8 mouse cellular contexts compared by ENCODE assay signal in the genomic region with DNA sequence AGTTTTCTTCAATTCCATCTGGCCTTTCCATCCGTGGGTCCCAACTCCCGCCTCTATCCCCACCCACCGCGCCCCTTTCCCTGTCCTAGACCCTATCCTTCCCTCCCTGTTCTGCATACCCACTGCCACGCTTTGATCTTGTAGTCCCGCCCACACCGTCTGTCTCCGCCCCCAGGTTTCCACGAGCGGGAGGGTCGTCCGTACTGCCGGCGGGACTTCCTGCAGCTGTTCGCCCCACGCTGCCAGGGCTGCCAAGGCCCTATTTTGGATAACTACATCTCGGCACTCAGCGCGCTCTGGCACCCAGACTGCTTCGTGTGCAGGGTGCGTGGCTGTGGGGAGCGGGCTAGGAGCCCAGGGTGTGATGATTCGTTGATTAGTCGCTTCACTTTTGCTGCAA. TPM values are rescaled to one million over a fixed set of nuclear protein-coding genes. Genes with fewer than 3 reads are reported as not detected.
DNase-seq lines count a peak whose midpoint lies in the region; ATAC-seq and TF ChIP-seq lines count a peak whose summit lies in the region.

No protein-coding gene starts in this region.

- no peak for TF ChIP-seq POLR2A in limb, embryonic 14.5 days (IDR thresholded peaks at IDR 0.05; ENCODE audit: borderline replicate concordance, extremely low read depth, insufficient read depth, insufficient read length)

- peaks cover 7% of the 10 kb centered on the region for H3K4me1 ChIP-seq in liver, embryonic 11.5 days (replicated peaks; ENCODE audit: control insufficient read depth, insufficient read depth, low read length)
- H3K4me1 ChIP-seq in embryonic facial prominence, embryonic 10.5 days: peaks cover 36% of the 10 kb centered on the region
- peaks cover 11% of the 10 kb centered on the region for H3K4me1 ChIP-seq in hindbrain, embryonic 16.5 days (ENCODE audit: control insufficient read depth, insufficient read depth, low read depth, low read length)
- H3K4me1 ChIP-seq in limb, embryonic 14.5 days (ENCODE audit: control insufficient read depth, insufficient read depth, low read length): peaks cover 17% of the 10 kb centered on the region
- peaks cover 15% of the 10 kb centered on the region for H3K4me1 ChIP-seq in neural tube, embryonic 13.5 days (replicated peaks)

- ATAC-seq in liver, embryonic 11.5 days (replicated peaks; ENCODE audit: low FRiP score): no peak
- ATAC-seq in hindbrain, embryonic 16.5 days: peak; percentile 51
- peak; percentile 34; the same call in 1 of the 2 replicates for ATAC-seq in limb, embryonic 14.5 days (ENCODE audit: low FRiP score, low read depth)
- ATAC-seq in neural tube, embryonic 13.5 days (ENCODE audit: low read depth): peak; percentile 57
- no peak for ATAC-seq in erythroid progenitor cell, adult 5-6 weeks (replicated peaks; ENCODE audit: low FRiP score, poor library complexity, severe bottlenecking)

- H3K36me3 ChIP-seq in liver, embryonic 11.5 days (ENCODE audit: control insufficient read depth, insufficient read depth, low read length): peaks cover 4% of the 10 kb centered on the region
- peaks cover 7% of the 10 kb centered on the region; the same call in 1 of the 2 replicates for H3K36me3 ChIP-seq in embryonic facial prominence, embryonic 10.5 days (replicated peaks)
- no peaks in the 10 kb centered on the region for H3K36me3 ChIP-seq in hindbrain, embryonic 16.5 days (ENCODE audit: control insufficient read depth, insufficient read depth, low read length)
- H3K36me3 ChIP-seq in limb, embryonic 14.5 days (ENCODE audit: control insufficient read depth, insufficient read depth, low read length): peaks cover 27% of the 10 kb centered on the region
- no peaks in the 10 kb centered on the region for H3K36me3 ChIP-seq in neural tube, embryonic 13.5 days

- WGBS in liver, embryonic 11.5 days: 24% methylated on average over 24 of the region's 24 CpGs
- WGBS in embryonic facial prominence, embryonic 10.5 days: 14% methylated on average over 24 of the region's 24 CpGs
- WGBS in hindbrain, embryonic 16.5 days: 12% methylated on average over 24 of the region's 24 CpGs
- 5% methylated on average over 24 of the region's 24 CpGs for WGBS in limb, embryonic 14.5 days
- WGBS in neural tube, embryonic 13.5 days: 7% methylated on average over 24 of the region's 24 CpGs

- no peak overlapping the region for H3K4me3 ChIP-seq in liver, embryonic 11.5 days (ENCODE audit: low read depth, low read length)
- H3K4me3 ChIP-seq in embryonic facial prominence, embryonic 10.5 days: peak overlapping the region; percentile 56
- peak overlapping the region; percentile 36 for H3K4me3 ChIP-seq in hindbrain, embryonic 16.5 days (ENCODE audit: low read length)
- H3K4me3 ChIP-seq in limb, embryonic 14.5 days (replicated peaks; ENCODE audit: low read length): peak overlapping the region; percentile 15; the same call in 1 of the 2 replicates
- peak overlapping the region; percentile 37 for H3K4me3 ChIP-seq in neural tube, embryonic 13.5 days

- peak overlapping the region; percentile 49 for H3K4me2 ChIP-seq in liver, embryonic 11.5 days
- peak overlapping the region; percentile 59 for H3K4me2 ChIP-seq in hindbrain, embryonic 16.5 days (ENCODE audit: low read length)
- peak overlapping the region; percentile 45 for H3K4me2 ChIP-seq in limb, embryonic 14.5 days (replicated peaks; ENCODE audit: low read depth, low read length, severe bottlenecking)
- peak overlapping the region; percentile 59 for H3K4me2 ChIP-seq in neural tube, embryonic 13.5 days

- H3K9ac ChIP-seq in liver, embryonic 11.5 days (ENCODE audit: low read depth, low read length): 0 out of 2 replicates have a peak overlapping the region, but pooled peaks have one; percentile 5
- H3K9ac ChIP-seq in hindbrain, embryonic 16.5 days (ENCODE audit: low read depth, low read length): peak overlapping the region; percentile 55
- peak overlapping the region; percentile 43; the same call in 1 of the 2 replicates for H3K9ac ChIP-seq in limb, embryonic 14.5 days (ENCODE audit: low read depth, low read length, severe bottlenecking)
- H3K9ac ChIP-seq in neural tube, embryonic 13.5 days: peak overlapping the region; percentile 56

- DNase-seq in liver, embryonic 11.5 days (ENCODE audit: low spot score): peak; percentile 35
- no peak for DNase-seq in liver
- peak; percentile 75 for DNase-seq in embryonic facial prominence, embryonic 10.5 days (ENCODE audit: low spot score)
- DNase-seq in limb, embryonic 14.5 days (ENCODE audit: low spot score): peak; percentile 40
- no peak for DNase-seq in urinary bladder, adult 2 months (ENCODE audit: low spot score)

- no peak overlapping the region for H3K27ac ChIP-seq in liver, embryonic 11.5 days (ENCODE audit: low read depth, low read length)
- H3K27ac ChIP-seq in embryonic facial prominence, embryonic 10.5 days (replicated peaks): peak overlapping the region; percentile 65
- no peak overlapping the region for H3K27ac ChIP-seq in hindbrain, embryonic 16.5 days (ENCODE audit: low read depth, low read length)
- no peak overlapping the region for H3K27ac ChIP-seq in limb, embryonic 14.5 days (replicated peaks; ENCODE audit: low read depth, low read length)
- H3K27ac ChIP-seq in neural tube, embryonic 13.5 days (replicated peaks): no peak overlapping the region

- H3K27me3 ChIP-seq in liver, embryonic 11.5 days (replicated peaks; ENCODE audit: control insufficient read depth, insufficient read depth, low read length): peaks cover 13% of the 10 kb centered on the region
- H3K27me3 ChIP-seq in embryonic facial prominence, embryonic 10.5 days (replicated peaks; ENCODE audit: low read depth, poor library complexity, severe bottlenecking): peaks cover 47% of the 10 kb centered on the region
- H3K27me3 ChIP-seq in hindbrain, embryonic 16.5 days (replicated peaks; ENCODE audit: control insufficient read depth, insufficient read depth, low read length): no peaks in the 10 kb centered on the region
- no peaks in the 10 kb centered on the region for H3K27me3 ChIP-seq in limb, embryonic 14.5 days (ENCODE audit: control insufficient read depth, insufficient read depth, low read length)
- H3K27me3 ChIP-seq in neural tube, embryonic 13.5 days: peaks cover 10% of the 10 kb centered on the region; the same call in 1 of the 2 replicates

- no peaks in the 10 kb centered on the region for H3K9me3 ChIP-seq in liver, embryonic 11.5 days (ENCODE audit: control insufficient read depth, low read length)
- no peaks in the 10 kb centered on the region for H3K9me3 ChIP-seq in embryonic facial prominence, embryonic 10.5 days
- no peaks in the 10 kb centered on the region for H3K9me3 ChIP-seq in hindbrain, embryonic 16.5 days (ENCODE audit: control insufficient read depth, low read length)
- no peaks in the 10 kb centered on the region for H3K9me3 ChIP-seq in limb, embryonic 14.5 days (ENCODE audit: control insufficient read depth, low read length)
- H3K9me3 ChIP-seq in neural tube, embryonic 13.5 days: no peaks in the 10 kb centered on the region

RNA-seq across cellular contexts. Expression of gene Tgfb1i1, which starts 6.0 kb away (rescaled TPM):
- polyA plus RNA-seq in liver, embryonic 11.5 days (2014; fragmentation: Nextera tagmentation; extraction: Ambion mirVana): 35.3 and 38.2 TPM in 2 replicates
- polyA plus RNA-seq in embryonic facial prominence, embryonic 10.5 days (2016; fragmentation: Nextera tagmentation; extraction: Ambion mirVana): 23.6 and 25.3 TPM in 2 replicates
- polyA plus RNA-seq in hindbrain, embryonic 16.5 days (2015; fragmentation: Nextera tagmentation; extraction: Ambion mirVana): 27.8 and 34.6 TPM in 2 replicates
- 46.0 and 55.5 TPM in 2 replicates for polyA plus RNA-seq in limb, embryonic 14.5 days (2012; rRNA removed)
- 51.2 and 55.4 TPM in 2 replicates for polyA plus RNA-seq in limb, embryonic 14.5 days (2014; fragmentation: Nextera tagmentation; extraction: Ambion mirVana)
- polyA plus RNA-seq in neural tube, embryonic 13.5 days (2015; fragmentation: Nextera tagmentation; extraction: Ambion mirVana): 33.4 and 37.0 TPM in 2 replicates
- 0.84 and 1.4 TPM in 2 replicates for total RNA-seq in erythroid progenitor cell, adult 5-6 weeks (2015; ENCODE audit: low replicate concordance)
- 0.51 TPM in 1 of 2 replicates, not detected in the other for total RNA-seq in erythroid progenitor cell, adult 5-6 weeks (2017; ENCODE audit: low replicate concordance)
- 155 and 317 TPM in 2 replicates for polyA plus RNA-seq in urinary bladder, adult 2 months (2012; rRNA removed)

RNA-seq across cellular contexts. Expression of gene Slc5a2, which starts 12.8 kb away (rescaled TPM):
- polyA plus RNA-seq in liver, embryonic 11.5 days (2014; fragmentation: Nextera tagmentation; extraction: Ambion mirVana): 2.1 and 3.0 TPM in 2 replicates
- 0.10 and 0.28 TPM in 2 replicates for polyA plus RNA-seq in embryonic facial prominence, embryonic 10.5 days (2016; fragmentation: Nextera tagmentation; extraction: Ambion mirVana)
- 0.15 TPM in 1 of 2 replicates, not detected in the other for polyA plus RNA-seq in hindbrain, embryonic 16.5 days (2015; fragmentation: Nextera tagmentation; extraction: Ambion mirVana)
- polyA plus RNA-seq in limb, embryonic 14.5 days (2012; rRNA removed): 0.04 TPM in 1 of 2 replicates, not detected in the other
- not detected in 2 replicates for polyA plus RNA-seq in limb, embryonic 14.5 days (2014; fragmentation: Nextera tagmentation; extraction: Ambion mirVana)
- not detected in 2 replicates for polyA plus RNA-seq in neural tube, embryonic 13.5 days (2015; fragmentation: Nextera tagmentation; extraction: Ambion mirVana)
- total RNA-seq in erythroid progenitor cell, adult 5-6 weeks (2015; ENCODE audit: low replicate concordance): 2.5 TPM in 1 of 2 replicates, not detected in the other
- 1.3 TPM in 1 of 2 replicates, not detected in the other for total RNA-seq in erythroid progenitor cell, adult 5-6 weeks (2017; ENCODE audit: low replicate concordance)
- polyA plus RNA-seq in urinary bladder, adult 2 months (2012; rRNA removed): 0.10 TPM in 1 of 2 replicates, not detected in the other

RNA-seq across cellular contexts. Expression of gene 9130023H24Rik, which starts 14.8 kb away (rescaled TPM):
- 3.8 and 4.5 TPM in 2 replicates for polyA plus RNA-seq in liver, embryonic 11.5 days (2014; fragmentation: Nextera tagmentation; extraction: Ambion mirVana)
- polyA plus RNA-seq in embryonic facial prominence, embryonic 10.5 days (2016; fragmentation: Nextera tagmentation; extraction: Ambion mirVana): 9.2 and 10.4 TPM in 2 replicates
- polyA plus RNA-seq in hindbrain, embryonic 16.5 days (2015; fragmentation: Nextera tagmentation; extraction: Ambion mirVana): 6.3 and 7.9 TPM in 2 replicates
- 3.2 and 3.4 TPM in 2 replicates for polyA plus RNA-seq in limb, embryonic 14.5 days (2012; rRNA removed)
- polyA plus RNA-seq in limb, embryonic 14.5 days (2014; fragmentation: Nextera tagmentation; extraction: Ambion mirVana): 8.1 and 8.8 TPM in 2 replicates
- 9.4 and 9.8 TPM in 2 replicates for polyA plus RNA-seq in neural tube, embryonic 13.5 days (2015; fragmentation: Nextera tagmentation; extraction: Ambion mirVana)
- 3.6 and 5.9 TPM in 2 replicates for total RNA-seq in erythroid progenitor cell, adult 5-6 weeks (2015; ENCODE audit: low replicate concordance)
- total RNA-seq in erythroid progenitor cell, adult 5-6 weeks (2017; ENCODE audit: low replicate concordance): 2.6 and 2.8 TPM in 2 replicates
- 6.1 and 6.3 TPM in 2 replicates for polyA plus RNA-seq in urinary bladder, adult 2 months (2012; rRNA removed)

RNA-seq across cellular contexts. Expression of gene Armc5, which starts 15.5 kb away (rescaled TPM):
- 15.1 and 15.8 TPM in 2 replicates for polyA plus RNA-seq in liver, embryonic 11.5 days (2014; fragmentation: Nextera tagmentation; extraction: Ambion mirVana)
- 17.5 and 19.1 TPM in 2 replicates for polyA plus RNA-seq in embryonic facial prominence, embryonic 10.5 days (2016; fragmentation: Nextera tagmentation; extraction: Ambion mirVana)
- 12.0 and 14.1 TPM in 2 replicates for polyA plus RNA-seq in hindbrain, embryonic 16.5 days (2015; fragmentation: Nextera tagmentation; extraction: Ambion mirVana)
- 21.2 and 31.9 TPM in 2 replicates for polyA plus RNA-seq in limb, embryonic 14.5 days (2012; rRNA removed)
- polyA plus RNA-seq in limb, embryonic 14.5 days (2014; fragmentation: Nextera tagmentation; extraction: Ambion mirVana): 14.5 and 16.7 TPM in 2 replicates
- polyA plus RNA-seq in neural tube, embryonic 13.5 days (2015; fragmentation: Nextera tagmentation; extraction: Ambion mirVana): 12.7 and 14.6 TPM in 2 replicates
- 3.4 and 4.7 TPM in 2 replicates for total RNA-seq in erythroid progenitor cell, adult 5-6 weeks (2015; ENCODE audit: low replicate concordance)
- total RNA-seq in erythroid progenitor cell, adult 5-6 weeks (2017; ENCODE audit: low replicate concordance): 3.1 and 4.5 TPM in 2 replicates
- 18.6 and 20.4 TPM in 2 replicates for polyA plus RNA-seq in urinary bladder, adult 2 months (2012; rRNA removed)

RNA-seq across cellular contexts. Expression of gene BC017158, which starts 45.4 kb away (rescaled TPM):
- polyA plus RNA-seq in liver, embryonic 11.5 days (2014; fragmentation: Nextera tagmentation; extraction: Ambion mirVana): 38.2 and 42.3 TPM in 2 replicates
- polyA plus RNA-seq in embryonic facial prominence, embryonic 10.5 days (2016; fragmentation: Nextera tagmentation; extraction: Ambion mirVana): 24.6 and 27.3 TPM in 2 replicates
- 22.7 and 26.9 TPM in 2 replicates for polyA plus RNA-seq in hindbrain, embryonic 16.5 days (2015; fragmentation: Nextera tagmentation; extraction: Ambion mirVana)
- 46.1 and 52.6 TPM in 2 replicates for polyA plus RNA-seq in limb, embryonic 14.5 days (2012; rRNA removed)
- 28.5 and 31.8 TPM in 2 replicates for polyA plus RNA-seq in limb, embryonic 14.5 days (2014; fragmentation: Nextera tagmentation; extraction: Ambion mirVana)
- 19.1 and 19.7 TPM in 2 replicates for polyA plus RNA-seq in neural tube, embryonic 13.5 days (2015; fragmentation: Nextera tagmentation; extraction: Ambion mirVana)
- total RNA-seq in erythroid progenitor cell, adult 5-6 weeks (2015; ENCODE audit: low replicate concordance): 90.5 and 137 TPM in 2 replicates
- 85.2 and 107 TPM in 2 replicates for total RNA-seq in erythroid progenitor cell, adult 5-6 weeks (2017; ENCODE audit: low replicate concordance)
- 36.3 and 39.5 TPM in 2 replicates for polyA plus RNA-seq in urinary bladder, adult 2 months (2012; rRNA removed)

Comparison
In these comparisons a context has a peak if more than half of its experiments do, and no peak if none do; other contexts are left out.
1. DNase-seq: peak in liver, embryonic 11.5 days (single experiment), embryonic facial prominence, embryonic 10.5 days (single experiment) and limb, embryonic 14.5 days (single experiment); none in liver (single experiment) and urinary bladder, adult 2 months (single experiment).
2. ATAC-seq: peak in hindbrain, embryonic 16.5 days (single experiment), limb, embryonic 14.5 days (single experiment) and neural tube, embryonic 13.5 days (single experiment); none in liver, embryonic 11.5 days (single experiment) and erythroid progenitor cell, adult 5-6 weeks (single experiment).
3. H3K9ac ChIP-seq: peak in every context shown above with its lines; median percentile 56 in neural tube, embryonic 13.5 days; 55 in hindbrain, embryonic 16.5 days; 43 in limb, embryonic 14.5 days; 5 in liver, embryonic 11.5 days.
4. Peak in every context shown above with its lines, with median percentiles within 50 percentile points of each other: H3K4me2 ChIP-seq.